ENCODE assay signal across 8 mouse cellular contexts in genomic region chrX:103109181-103109580, GRCm38 (mm10).
DNase-seq lines count a peak whose midpoint lies in the region; ATAC-seq and TF ChIP-seq lines count a peak whose summit lies in the region.

No protein-coding gene starts in this region.

- ATAC-seq in kidney, embryonic 14.5 days (ENCODE audit: low FRiP score, low TSS enrichment), result no peak
- no peak for ATAC-seq in stomach, postnatal 0 days (ENCODE audit: low FRiP score, low TSS enrichment)

- TF ChIP-seq CTCF in stomach, postnatal 0 days (IDR thresholded peaks at IDR 0.05; ENCODE audit: low read depth), result peak; percentile 67

- 13% methylated on average over 1 of the region's 1 CpGs for WGBS in kidney, embryonic 14.5 days
- 5% methylated on average over 1 of the region's 1 CpGs for WGBS in stomach, postnatal 0 days

- no peak overlapping the region for H3K4me3 ChIP-seq in kidney, embryonic 14.5 days (ENCODE audit: low read length)
- no peak overlapping the region for H3K4me3 ChIP-seq in stomach, postnatal 0 days (ENCODE audit: low read depth, low read length)

- no peaks in the 10 kb centered on the region for H3K4me1 ChIP-seq in kidney, embryonic 14.5 days (ENCODE audit: control insufficient read depth, insufficient read depth, low read length)
- H3K4me1 ChIP-seq in stomach, postnatal 0 days (replicated peaks; ENCODE audit: control insufficient read depth, insufficient read depth), result no peaks in the 10 kb centered on the region

- DNase-seq in kidney, adult 8-10 months, result peak; percentile 8 to 10
- DNase-seq in Muller cell, postnatal 12 days (ENCODE audit: inconsistent ontology term), result peak; percentile 5
- peak; percentile 45 to 57 for DNase-seq in cerebellum, postnatal 10 days
- peak; percentile 4 to 34 for DNase-seq in layer of hippocampus, postnatal 10 days (ENCODE audit: low spot score in 2 of 2)
- DNase-seq in stomach, postnatal 0 days (ENCODE audit: low spot score), result peak; percentile 13
- no peak for DNase-seq in spleen, adult 18-20 months
- no peak for DNase-seq in adrenal gland, adult 8-10 months

- H3K27me3 ChIP-seq in kidney, embryonic 14.5 days (ENCODE audit: control insufficient read depth, insufficient read depth, low read length), result no peaks in the 10 kb centered on the region
- no peaks in the 10 kb centered on the region for H3K27me3 ChIP-seq in stomach, postnatal 0 days (ENCODE audit: control insufficient read depth, insufficient read depth, low read length)

- H3K36me3 ChIP-seq in kidney, embryonic 14.5 days (ENCODE audit: control insufficient read depth, insufficient read depth, low read length), result no peaks in the 10 kb centered on the region
- no peaks in the 10 kb centered on the region for H3K36me3 ChIP-seq in stomach, postnatal 0 days (ENCODE audit: control insufficient read depth, insufficient read depth, low read length)

- no peak for TF ChIP-seq EP300 in stomach, postnatal 0 days (optimal IDR thresholded peaks at IDR 0.05)

- no peak overlapping the region for H3K27ac ChIP-seq in kidney, embryonic 14.5 days (ENCODE audit: low read depth, low read length)
- no peak overlapping the region for H3K27ac ChIP-seq in stomach, postnatal 0 days (replicated peaks)

- no peak overlapping the region for H3K4me2 ChIP-seq in kidney, embryonic 14.5 days (replicated peaks; ENCODE audit: low read depth, low read length)
- H3K4me2 ChIP-seq in stomach, postnatal 0 days (replicated peaks; ENCODE audit: low read depth), result no peak overlapping the region

- H3K9ac ChIP-seq in kidney, embryonic 14.5 days (ENCODE audit: low read depth, low read length), result no peak overlapping the region
- no peak overlapping the region for H3K9ac ChIP-seq in stomach, postnatal 0 days (ENCODE audit: low read length)

- no peaks in the 10 kb centered on the region for H3K9me3 ChIP-seq in kidney, embryonic 14.5 days (ENCODE audit: control insufficient read depth, low read length)
- no peaks in the 10 kb centered on the region for H3K9me3 ChIP-seq in stomach, postnatal 0 days (ENCODE audit: control insufficient read depth, low read length)

Comparison
In these comparisons a context has a peak if more than half of its experiments do, and no peak if none do; other contexts are left out.
1. DNase-seq: peak in kidney, adult 8-10 months (2 of 2), Muller cell, postnatal 12 days (single experiment), cerebellum, postnatal 10 days (2 of 2), layer of hippocampus, postnatal 10 days (2 of 2) and stomach, postnatal 0 days (single experiment); none in spleen, adult 18-20 months (0 of 2) and adrenal gland, adult 8-10 months (single experiment).